In the genomic region with DNA sequence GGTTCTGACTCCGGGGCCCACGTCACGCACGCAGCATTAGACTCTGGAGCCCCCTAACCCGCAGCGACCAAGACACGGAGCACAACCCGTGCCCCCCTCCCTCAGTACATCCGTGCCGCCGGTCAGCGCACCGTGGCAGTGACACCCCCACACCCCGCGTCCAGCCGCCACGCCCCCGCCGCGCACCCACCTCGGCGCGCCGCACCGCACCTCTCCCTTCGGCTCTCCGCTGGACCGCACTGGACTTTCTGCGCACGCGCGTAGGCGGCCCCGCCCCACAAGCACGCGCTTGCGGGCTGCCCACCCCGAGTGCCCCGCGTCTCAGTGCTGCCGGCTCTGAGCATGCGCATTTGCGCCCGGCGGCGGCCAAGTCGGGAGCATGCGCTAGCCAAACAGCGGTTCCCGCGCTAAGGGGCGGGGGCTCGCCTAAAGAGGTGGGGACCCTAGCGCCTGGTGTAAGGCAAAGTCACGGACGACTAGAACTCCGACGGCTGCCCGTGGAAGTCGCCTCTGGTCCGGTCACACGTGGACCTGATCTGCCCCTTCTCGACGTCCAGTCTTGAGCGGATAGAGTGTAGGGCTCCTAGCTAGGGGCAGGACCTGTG, we compare ENCODE assay signal across 8 mouse cellular contexts. TPM values are rescaled to one million over a fixed set of nuclear protein-coding genes. Genes with fewer than 3 reads are reported as not detected.
DNase-seq lines count a peak whose midpoint lies in the region; ATAC-seq and TF ChIP-seq lines count a peak whose summit lies in the region.

A gene (minus strand): TSS at position 279 of the 605 bp plus-strand sequence.

- H3K9ac ChIP-seq in heart, embryonic 13.5 days = peak within 1 kb of the TSS; percentile 87
- peak within 1 kb of the TSS; percentile 91 for H3K9ac ChIP-seq in liver, embryonic 11.5 days (ENCODE audit: low read depth, low read length)

- H3K4me1 ChIP-seq in heart, embryonic 13.5 days = peaks cover 77% of the 10 kb centered on the region
- peaks cover 93% of the 10 kb centered on the region for H3K4me1 ChIP-seq in liver, embryonic 11.5 days (replicated peaks; ENCODE audit: control insufficient read depth, insufficient read depth, low read length)

- peak within 1 kb of the TSS; percentile 85 for H3K4me2 ChIP-seq in heart, embryonic 13.5 days
- H3K4me2 ChIP-seq in liver, embryonic 11.5 days = peak within 1 kb of the TSS; percentile 100
- peak within 1 kb of the TSS; percentile 99 for H3K4me2 ChIP-seq in myocyte (ENCODE audit: low read depth)

- no peaks in the 10 kb centered on the region for H3K79me2 ChIP-seq in myocyte (ENCODE audit: control insufficient read depth, insufficient read depth)

- DNase-seq in CD8-positive naive resting alpha-beta T cell, adult 2 months (ENCODE audit: low read depth in 2 of 2, low spot score in 2 of 2) = peak; percentile 74 to 75
- DNase-seq in c-Kit-negative CD71-positive TER-119-positive erythroid progenitor cells, embryonic 14.5 days (ENCODE audit: low read depth, low spot score) = peak; percentile 86
- peak; percentile 62 for DNase-seq in fibroblast of lung, adult 2 months (ENCODE audit: low read depth)
- DNase-seq in kidney, postnatal 10 days = peak; percentile 96
- DNase-seq in liver, embryonic 11.5 days (ENCODE audit: low spot score) = peak; percentile 93
- DNase-seq in splenic B cell, adult 2 months (ENCODE audit: low read depth, low spot score) = peak; percentile 89

- peaks cover 32% of the 10 kb centered on the region for H3K27me3 ChIP-seq in heart, embryonic 13.5 days (replicated peaks)
- H3K27me3 ChIP-seq in liver, embryonic 11.5 days (replicated peaks; ENCODE audit: control insufficient read depth, insufficient read depth, low read length) = peaks cover 19% of the 10 kb centered on the region
- no peaks in the 10 kb centered on the region for H3K27me3 ChIP-seq in myocyte (ENCODE audit: control insufficient read depth, insufficient read depth, insufficient read length)
- H3K27me3 ChIP-seq in splenic B cell, adult 2 months (ENCODE audit: control insufficient read depth, insufficient read depth, low read length, poor library complexity, severe bottlenecking) = no peaks in the 10 kb centered on the region

- H3ac ChIP-seq in myocyte (ENCODE audit: control insufficient read depth, insufficient read length) = peak within 1 kb of the TSS; percentile 80

- under 1% methylated on average over 64 of the region's 65 CpGs for whole genome bisulfite sequencing in heart, embryonic 13.5 days
- WGBS in liver, embryonic 11.5 days = under 1% methylated on average over 64 of the region's 65 CpGs

- ATAC-seq in heart, embryonic 13.5 days (ENCODE audit: extremely low read depth, insufficient number of reproducible peaks, low FRiP score, low TSS enrichment) = peak; percentile 64
- peak; percentile 52 for ATAC-seq in liver, embryonic 11.5 days (replicated peaks; ENCODE audit: low FRiP score)

- TF ChIP-seq POLR2A in myocyte (IDR thresholded peaks at IDR 0.05; ENCODE audit: insufficient read length, low read depth) = peak; percentile 93

- H3K9me3 ChIP-seq in heart, embryonic 13.5 days = no peaks in the 10 kb centered on the region
- no peaks in the 10 kb centered on the region for H3K9me3 ChIP-seq in liver, embryonic 11.5 days (ENCODE audit: control insufficient read depth, low read length)

- peak within 1 kb of the TSS; percentile 59 for H3K27ac ChIP-seq in heart, embryonic 13.5 days (replicated peaks)
- H3K27ac ChIP-seq in liver, embryonic 11.5 days (ENCODE audit: low read depth, low read length) = peak within 1 kb of the TSS; percentile 97

- no peaks in the 10 kb centered on the region for H3K36me3 ChIP-seq in heart, embryonic 13.5 days
- peaks cover 5% of the 10 kb centered on the region; the same call in 1 of the 2 replicates for H3K36me3 ChIP-seq in liver, embryonic 11.5 days (ENCODE audit: control insufficient read depth, insufficient read depth, low read length)
- H3K36me3 ChIP-seq in myocyte (ENCODE audit: control insufficient read depth, insufficient read depth) = no peaks in the 10 kb centered on the region
- no peaks in the 10 kb centered on the region for H3K36me3 ChIP-seq in splenic B cell, adult 2 months (ENCODE audit: control insufficient read depth, insufficient read depth, low read length, poor library complexity, severe bottlenecking)

- peak within 1 kb of the TSS; percentile 73 for H3K4me3 ChIP-seq in heart, embryonic 13.5 days
- H3K4me3 ChIP-seq in liver, embryonic 11.5 days (ENCODE audit: low read depth, low read length) = peak within 1 kb of the TSS; percentile 72
- peak within 1 kb of the TSS; percentile 46 for H3K4me3 ChIP-seq in myocyte

TF ChIP-seq in myocyte, 11 proteins besides CTCF, POLR2A, EP300 and RAD21:
- TF ChIP-seq SRF (IDR thresholded peaks at IDR 0.05; ENCODE audit: control insufficient read depth, insufficient read length, low read depth) = peak; percentile 39
- TF ChIP-seq MYOD1 (IDR thresholded peaks at IDR 0.05; ENCODE audit: control insufficient read depth in 1 of 3, insufficient read length in 2 of 3, low read depth in 2 of 3) = peak in 1 of 3 experiments; percentile 52
- TF ChIP-seq E2F4 (IDR thresholded peaks at IDR 0.05; ENCODE audit: insufficient read depth) = no peak
- TF ChIP-seq POLR2AphosphoS2 (IDR thresholded peaks at IDR 0.05; ENCODE audit: insufficient read length, low read depth) = peak; percentile 71
TF ChIP-seq in myocyte: peak in this region for 3.

RNA-seq across cellular contexts. Expression of the gene that starts here (rescaled TPM):
- polyA plus RNA-seq in heart, embryonic 13.5 days (2015; fragmentation: Nextera tagmentation; extraction: Ambion mirVana) = 4.2 and 5.2 TPM in 2 replicates
- 13.3 and 14.5 TPM in 2 replicates for polyA plus RNA-seq in liver, embryonic 11.5 days (2014; fragmentation: Nextera tagmentation; extraction: Ambion mirVana)
- polyA plus RNA-seq in myocyte (2012; fragmentation: generic; extraction: Trizol) = 4.3 TPM

Comparison
In these comparisons a context has a peak if more than half of its experiments do, and no peak if none do; other contexts are left out.
1. Peak in every context shown above with its lines: DNase-seq, ATAC-seq, H3K4me3 ChIP-seq and H3K27ac ChIP-seq.